Mouse (Mus musculus) stomach, embryonic 15.5 days (tissue): Measurements from ENCODE around the gene Scarf2. TPM values are rescaled to one million over a fixed set of nuclear protein-coding genes. Genes with fewer than 3 reads are reported as not detected.

Experiments
- ATAC-seq: fragments of 200-750 bp; cut with Nextera tagmentation; 2 replicates; pipeline ENCODE4 v1.8.0; 2017; ENCODE audit warnings: low read depth, moderate number of reproducible peaks, moderate TSS enrichment; ENCODE audit not compliant: insufficient read depth, low FRiP score
- H3K27ac ChIP-seq: fragments of 300-500 bp; sonication (generic); 2 replicates; pipeline ENCODE4 v1.5.1; 2015; ENCODE audit warnings: mild to moderate bottlenecking, inconsistent platforms
- H3K27me3 ChIP-seq: fragments of 300-500 bp; sonication (generic); replicated peaks from 2 replicates; pipeline ENCODE4 v1.6.1; 2015; ENCODE audit warnings: inconsistent platforms
- H3K36me3 ChIP-seq: fragments of 300-500 bp; sonication (generic); 2 replicates; pipeline ENCODE4 v1.6.1; 2015; ENCODE audit warnings: inconsistent platforms
- H3K4me1 ChIP-seq: fragments of 300-500 bp; sonication (generic); 2 replicates; pipeline ENCODE4 v1.6.1; 2015; ENCODE audit warnings: inconsistent platforms
- H3K4me2 ChIP-seq: fragments of 300-500 bp; sonication (generic); 2 replicates; pipeline ENCODE4 v1.6.1; 2015; ENCODE audit warnings: mild to moderate bottlenecking, inconsistent platforms
- H3K4me3 ChIP-seq: fragments of 300-500 bp; sonication (generic); replicated peaks from 2 replicates; pipeline ENCODE4 v1.5.1; 2015; ENCODE audit warnings: inconsistent platforms
- H3K9ac ChIP-seq: fragments of 300-500 bp; sonication (generic); 2 replicates; pipeline ENCODE4 v1.6.1; 2015; ENCODE audit warnings: inconsistent platforms
- H3K9me3 ChIP-seq: fragments of 300-500 bp; sonication (generic); 2 replicates; pipeline ENCODE4 v1.6.1; 2016; ENCODE audit warnings: inconsistent platforms
- whole genome bisulfite sequencing: fragments of 180-500 bp; shearing (Covaris S2); methylation state at CpG from one replicate; pipeline ENCODE4 v1.1.7; 2015; 5-methylcytosine and 5-hydroxymethylcytosine counted together
- polyA plus RNA-seq: library from polyadenylated mRNA; unstranded; fragments of >200 nt; fragmentation: Nextera tagmentation; extraction: Ambion mirVana; gene quantifications from 2 replicates; pipeline ENCODE4 v1.2.1, GENCODE M21; 2015

Gene Scarf2
- polyA plus RNA-seq, 1 experiment from 2014 or later = 15.8 TPM

- no peaks in the 10 kb centered on the region for H3K9me3 ChIP-seq
- H3K4me3 ChIP-seq = no peak overlapping the region
- H3K9ac ChIP-seq = no peak overlapping the region
- ATAC-seq = no peak
- H3K27ac ChIP-seq = no peak overlapping the region
- H3K4me1 ChIP-seq = no peaks in the 10 kb centered on the region
- 68% methylated on average over 4 of the region's 4 CpGs for WGBS
- H3K4me2 ChIP-seq = no peak overlapping the region
- H3K27me3 ChIP-seq = no peaks in the 10 kb centered on the region
- peaks cover 23% of the 10 kb centered on the region for H3K36me3 ChIP-seq
Measured at GRCm38 (mm10) chr16:17771117-17771865, 25.8 kb upstream of the Scarf2 start.

- 65% methylated on average over 11 of the region's 11 CpGs for WGBS
- Histone ChIP-seq H3K4me2 (no peak overlapping the region), H3K9me3 (no peaks in the 10 kb centered on the region), H3K4me1 (no peaks in the 10 kb centered on the region), H3K9ac (no peak overlapping the region), H3K36me3 (peaks cover 38% of the 10 kb centered on the region), H3K4me3 (no peak overlapping the region), H3K27me3 (no peaks in the 10 kb centered on the region), H3K27ac (no peak overlapping the region)
- ATAC-seq = no peak
Measured at GRCm38 (mm10) chr16:17776828-17777227, 20.3 kb upstream of the Scarf2 start.

- Histone ChIP-seq H3K36me3 (peaks cover 32% of the 10 kb centered on the region), H3K9ac (no peak overlapping the region), H3K4me1 (no peaks in the 10 kb centered on the region), H3K9me3 (no peaks in the 10 kb centered on the region), H3K4me2 (no peak overlapping the region), H3K4me3 (no peak overlapping the region), H3K27me3 (no peaks in the 10 kb centered on the region), H3K27ac (no peak overlapping the region)
- ATAC-seq = no peak
- WGBS = 84% methylated on average over 4 of the region's 4 CpGs
Measured at GRCm38 (mm10) chr16:17778223-17778622, 18.9 kb upstream of the Scarf2 start.

DNA sequence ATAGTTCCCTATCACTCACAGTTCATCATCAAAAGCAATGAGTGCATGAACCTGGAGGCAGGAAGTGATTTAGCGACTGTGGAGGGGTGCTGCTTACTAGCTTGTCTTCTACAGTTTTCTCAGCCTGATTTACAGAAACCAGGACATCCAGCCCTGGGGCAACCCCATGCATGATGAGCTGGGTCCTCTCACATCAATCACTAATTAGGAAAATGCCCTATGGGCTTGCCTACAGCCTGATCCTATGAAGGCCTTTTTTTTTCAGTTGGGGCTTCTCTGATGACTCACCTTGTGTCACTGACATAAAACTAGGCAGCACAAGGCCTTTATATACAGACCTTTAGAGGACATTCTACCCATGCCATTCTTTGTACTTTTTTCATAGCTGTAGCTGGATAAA lies 17.4 kb upstream of the Scarf2 start:
- WGBS = 73% methylated on average over 1 of the region's 1 CpGs
- no peaks in the 10 kb centered on the region for H3K4me1 ChIP-seq

GRCm38 (mm10) chr16:17785337-17785736 lies 11.7 kb upstream of the Scarf2 start:
- Histone ChIP-seq H3K36me3 (peaks cover 33% of the 10 kb centered on the region), H3K9ac (no peak overlapping the region), H3K4me1 (no peaks in the 10 kb centered on the region), H3K27ac (no peak overlapping the region), H3K27me3 (no peaks in the 10 kb centered on the region), H3K4me3 (no peak overlapping the region), H3K9me3 (no peaks in the 10 kb centered on the region), H3K4me2 (no peak overlapping the region)
- no peak for ATAC-seq
- WGBS = 63% methylated on average over 3 of the region's 3 CpGs

More for the DNA sequence above, 17.4 kb upstream of the Scarf2 start:
- H3K27me3 ChIP-seq = no peaks in the 10 kb centered on the region
- H3K9ac ChIP-seq = no peak overlapping the region
- no peaks in the 10 kb centered on the region for H3K9me3 ChIP-seq
- no peak overlapping the region for H3K4me2 ChIP-seq
- no peak overlapping the region for H3K4me3 ChIP-seq
- peaks cover 44% of the 10 kb centered on the region for H3K36me3 ChIP-seq
- ATAC-seq = no peak
- no peak overlapping the region for H3K27ac ChIP-seq

GRCm38 (mm10) chr16:17792728-17793127 lies 4.4 kb upstream of the Scarf2 start:
- Histone ChIP-seq H3K27me3 (peaks cover 5% of the 10 kb centered on the region; the same call in 1 of the 2 replicates), H3K36me3 (peaks cover 28% of the 10 kb centered on the region; the same call in 1 of the 2 replicates), H3K4me3 (no peak overlapping the region), H3K4me2 (no peak overlapping the region), H3K9ac (no peak overlapping the region), H3K9me3 (no peaks in the 10 kb centered on the region), H3K4me1 (peaks cover 5% of the 10 kb centered on the region), H3K27ac (no peak overlapping the region)
- 75% methylated on average over 3 of the region's 3 CpGs for WGBS
- ATAC-seq = no peak

DNA sequence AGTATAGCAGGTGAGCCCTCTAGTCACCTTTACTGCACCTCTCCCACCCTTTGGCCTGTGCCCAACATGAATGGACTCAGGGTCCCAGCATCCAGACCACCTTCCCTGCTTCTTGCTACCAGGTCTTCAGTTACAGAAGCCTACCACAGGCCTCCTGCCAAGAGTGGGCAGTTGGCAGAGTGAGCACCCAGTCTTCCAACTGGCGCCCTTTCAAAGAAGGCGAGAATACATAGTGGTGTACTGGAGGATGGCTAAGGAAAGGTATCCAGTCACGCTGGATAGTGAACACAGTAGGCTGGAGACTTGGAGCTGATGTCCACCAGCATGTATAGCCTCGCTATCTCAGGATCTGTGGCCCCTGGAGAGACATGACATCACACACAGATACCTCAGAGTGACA lies 3.0 kb upstream of the Scarf2 start:
- ATAC-seq = no peak
- WGBS = 86% methylated on average over 4 of the region's 4 CpGs
- no peak overlapping the region for H3K4me2 ChIP-seq
- H3K4me1 ChIP-seq = peaks cover 14% of the 10 kb centered on the region
- no peaks in the 10 kb centered on the region for H3K9me3 ChIP-seq
- H3K9ac ChIP-seq = no peak overlapping the region
- no peak overlapping the region for H3K27ac ChIP-seq
- no peak overlapping the region for H3K4me3 ChIP-seq
- H3K36me3 ChIP-seq = peaks cover 27% of the 10 kb centered on the region; the same call in 1 of the 2 replicates
- peaks cover 13% of the 10 kb centered on the region for H3K27me3 ChIP-seq

DNA sequence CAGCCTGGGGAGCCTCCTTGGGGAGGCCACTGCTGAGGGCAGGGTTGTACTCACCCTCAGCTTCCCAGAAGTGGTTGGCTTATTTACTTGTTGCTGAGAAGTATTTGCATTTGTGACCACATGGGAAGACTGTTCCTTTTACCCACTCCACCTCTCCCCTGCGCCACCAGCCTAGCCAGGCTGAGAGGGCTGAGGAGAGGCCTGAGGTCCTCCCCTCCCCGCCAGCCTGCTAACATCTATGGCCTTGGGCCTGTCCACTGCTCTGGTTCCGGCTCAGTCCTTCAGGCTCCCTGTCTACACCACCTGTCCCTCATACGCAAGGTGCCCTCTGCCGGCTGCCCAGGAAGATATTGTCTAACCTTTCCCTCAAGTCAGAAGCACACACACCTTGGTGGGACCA lies 1.4 kb upstream of the Scarf2 start:
- H3K4me2 ChIP-seq = no peak overlapping the region
- peaks cover 21% of the 10 kb centered on the region; the same call in 1 of the 2 replicates for H3K36me3 ChIP-seq
- H3K9ac ChIP-seq = no peak overlapping the region
- H3K9me3 ChIP-seq = no peaks in the 10 kb centered on the region
- H3K4me3 ChIP-seq = no peak overlapping the region
- peaks cover 21% of the 10 kb centered on the region for H3K27me3 ChIP-seq
- WGBS = 65% methylated on average over 5 of the region's 5 CpGs
- H3K27ac ChIP-seq = no peak overlapping the region
- no peak; the same call in 1 of the 2 replicates for ATAC-seq
- peaks cover 24% of the 10 kb centered on the region for H3K4me1 ChIP-seq

DNA sequence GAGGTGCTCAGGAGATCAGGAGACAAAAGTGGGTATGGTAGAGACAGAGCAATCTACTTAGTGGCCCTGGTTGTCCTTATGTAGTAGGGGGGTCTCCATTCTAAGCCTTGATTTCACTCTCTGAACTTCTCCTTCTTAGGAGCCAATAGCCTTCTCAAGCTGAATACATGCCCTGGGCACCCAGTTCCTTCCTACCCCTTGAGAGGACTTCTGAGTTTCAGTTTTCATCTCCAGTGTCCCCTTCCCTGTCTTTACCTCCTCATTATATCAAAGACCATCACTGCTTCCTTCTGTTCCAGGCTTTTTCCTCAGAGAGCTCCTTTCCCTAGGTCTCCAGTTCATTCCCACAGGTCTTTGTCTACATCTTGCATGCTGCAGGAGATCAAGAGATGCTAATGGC lies 563 bp upstream of the Scarf2 start:
- Histone ChIP-seq H3K4me3 (peak overlapping the region; percentile 67), H3K36me3 (peaks cover 19% of the 10 kb centered on the region; the same call in 1 of the 2 replicates), H3K4me2 (peak overlapping the region; percentile 77), H3K9me3 (no peaks in the 10 kb centered on the region), H3K4me1 (peaks cover 32% of the 10 kb centered on the region), H3K27me3 (peaks cover 28% of the 10 kb centered on the region), H3K9ac (peak overlapping the region; percentile 74; the same call in 1 of the 2 replicates), H3K27ac (peak overlapping the region; percentile 95)
- ATAC-seq = no peak

GRCm38 (mm10) chr16:17797812-17798311 lies 780 bp downstream of the Scarf2 start:
- Histone ChIP-seq H3K27me3 (peaks cover 41% of the 10 kb centered on the region), H3K27ac (peak overlapping the region; percentile 95), H3K4me3 (peak overlapping the region; percentile 67), H3K9me3 (no peaks in the 10 kb centered on the region), H3K9ac (peak overlapping the region; percentile 74), H3K4me1 (peaks cover 45% of the 10 kb centered on the region), H3K36me3 (0 out of 2 replicates have a peak, but pooled peaks cover 7% of the 10 kb centered on the region), H3K4me2 (peak overlapping the region; percentile 77)
- WGBS = 5% methylated on average over 29 of the region's 29 CpGs
- 0 out of 2 replicates have a peak, but pooled peaks have one; percentile 3 for ATAC-seq

GRCm38 (mm10) chr16:17798321-17799180 lies 1.5 kb downstream of the Scarf2 start:
- ATAC-seq = peak; percentile 65
- peaks cover 52% of the 10 kb centered on the region for H3K4me1 ChIP-seq
- H3K9ac ChIP-seq = peak overlapping the region; percentile 74
- no peaks in the 10 kb centered on the region for H3K9me3 ChIP-seq
- peak overlapping the region; percentile 95 for H3K27ac ChIP-seq
- peaks cover 8% of the 10 kb centered on the region for H3K36me3 ChIP-seq
- H3K4me3 ChIP-seq = peak overlapping the region; percentile 67
- peak overlapping the region; percentile 77 for H3K4me2 ChIP-seq
- WGBS = 4% methylated on average over 42 of the region's 45 CpGs
- H3K27me3 ChIP-seq = peaks cover 47% of the 10 kb centered on the region

DNA sequence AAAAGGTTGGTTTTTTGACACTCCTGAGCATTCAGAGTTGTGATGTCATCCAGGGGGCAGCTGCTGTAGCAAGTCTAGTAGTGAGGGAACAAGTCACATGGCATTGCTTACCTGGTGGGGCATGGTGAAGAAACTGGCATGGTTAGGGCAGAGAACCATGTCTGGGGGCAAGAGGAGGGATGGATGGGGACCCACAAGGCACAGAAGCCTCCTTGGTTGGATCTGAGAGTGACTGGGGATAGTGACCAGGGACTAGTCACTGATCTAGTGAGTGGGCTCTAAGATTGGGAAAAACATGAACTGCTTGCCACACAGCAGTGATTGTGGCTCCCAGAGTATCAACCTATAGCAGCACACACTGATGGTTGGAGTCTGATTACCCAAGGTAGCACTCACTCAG lies 2.5 kb downstream of the Scarf2 start:
- Histone ChIP-seq H3K4me1 (peaks cover 61% of the 10 kb centered on the region), H3K4me3 (peak overlapping the region; percentile 67), H3K27ac (no peak overlapping the region), H3K4me2 (peak overlapping the region; percentile 77), H3K9me3 (no peaks in the 10 kb centered on the region), H3K9ac (no peak overlapping the region), H3K27me3 (peaks cover 58% of the 10 kb centered on the region), H3K36me3 (peaks cover 7% of the 10 kb centered on the region)
- no peak for ATAC-seq
